Mouse (Mus musculus): ENCODE results near the gene Spag16. TPM values are rescaled to one million over a fixed set of nuclear protein-coding genes. Genes with fewer than 3 reads are reported as not detected.

Spag16 gene
- total RNA-seq, 1 experiment, result 0.31 TPM

DNA sequence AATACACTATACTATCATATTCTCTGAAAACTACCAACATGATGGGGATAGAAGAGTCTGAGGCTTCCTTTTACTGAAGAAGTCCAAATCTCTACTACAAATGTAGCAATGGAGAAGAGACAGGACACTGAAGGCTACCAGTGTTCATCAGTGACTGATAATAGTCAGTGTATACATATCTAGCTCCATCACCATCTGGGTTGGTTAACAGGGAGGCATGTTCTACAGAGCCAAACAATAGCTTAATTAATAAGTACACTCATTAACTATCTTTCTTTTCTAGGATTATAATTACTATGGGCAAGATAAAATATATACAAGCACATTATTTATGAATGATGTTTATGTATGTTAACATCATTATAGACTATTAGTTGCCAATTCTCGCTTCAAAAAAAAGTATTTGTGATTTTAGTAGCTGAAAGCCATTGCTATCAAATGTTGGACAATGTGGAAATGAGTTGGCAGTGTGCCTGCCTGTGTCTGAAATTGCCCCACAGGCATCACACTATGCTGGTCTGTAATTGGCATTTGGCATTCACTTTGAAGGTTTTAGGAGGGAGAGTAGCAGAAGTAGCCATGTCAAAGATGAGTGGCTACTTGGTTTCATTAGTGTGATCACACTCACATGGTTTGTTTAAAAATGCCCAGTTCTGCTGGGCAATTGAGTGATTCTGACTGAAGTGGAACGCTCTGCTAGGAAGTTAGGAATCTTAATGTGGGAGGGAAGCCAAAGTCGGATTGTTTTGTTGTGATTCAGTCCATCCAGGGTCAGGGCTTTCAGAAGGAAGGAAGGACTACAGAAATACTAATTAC, 338.8 kb downstream of the Spag16 start:
- DNase-seq (ENCODE audit: low read depth, low spot score), result no peak
- Histone ChIP-seq H3K9me3 (ENCODE audit: control insufficient read depth, insufficient read depth, low read depth, low read length) (no peaks in the 10 kb centered on the region), H3K36me3 (ENCODE audit: control insufficient read depth, insufficient read depth, low read length, poor library complexity, severe bottlenecking) (no peaks in the 10 kb centered on the region), H3K9ac (ENCODE audit: insufficient read depth, low read depth, low read length, poor library complexity, severe bottlenecking) (no peak overlapping the region), H3K4me1 (ENCODE audit: control insufficient read depth in 2 of 2, insufficient read depth in 2 of 2, low read length in 2 of 2, poor library complexity in 1 of 2) (no peaks in the 10 kb centered on the region), H3K27ac (ENCODE audit: insufficient read depth, low read depth, low read length, poor library complexity, severe bottlenecking) (no peak overlapping the region), H3K4me3 (ENCODE audit: insufficient read depth in 1 of 2, low read depth in 1 of 2, low read length in 2 of 2, poor library complexity in 1 of 2, severe bottlenecking in 1 of 2) (no peak overlapping the region)
- in situ Hi-C loops (cut with MboI; ENCODE audit: low sequenced_read_pairs in 2 of 2, unreplicated experiment in 2 of 2), result no loop called here
- no peak for TF ChIP-seq ZNF384 (IDR thresholded peaks at IDR 0.05; ENCODE audit: low read depth, low read length)
- TF ChIP-seq HCFC1 (IDR thresholded peaks at IDR 0.05; ENCODE audit: borderline replicate concordance, insufficient read depth, low read length), result no peak

DNA sequence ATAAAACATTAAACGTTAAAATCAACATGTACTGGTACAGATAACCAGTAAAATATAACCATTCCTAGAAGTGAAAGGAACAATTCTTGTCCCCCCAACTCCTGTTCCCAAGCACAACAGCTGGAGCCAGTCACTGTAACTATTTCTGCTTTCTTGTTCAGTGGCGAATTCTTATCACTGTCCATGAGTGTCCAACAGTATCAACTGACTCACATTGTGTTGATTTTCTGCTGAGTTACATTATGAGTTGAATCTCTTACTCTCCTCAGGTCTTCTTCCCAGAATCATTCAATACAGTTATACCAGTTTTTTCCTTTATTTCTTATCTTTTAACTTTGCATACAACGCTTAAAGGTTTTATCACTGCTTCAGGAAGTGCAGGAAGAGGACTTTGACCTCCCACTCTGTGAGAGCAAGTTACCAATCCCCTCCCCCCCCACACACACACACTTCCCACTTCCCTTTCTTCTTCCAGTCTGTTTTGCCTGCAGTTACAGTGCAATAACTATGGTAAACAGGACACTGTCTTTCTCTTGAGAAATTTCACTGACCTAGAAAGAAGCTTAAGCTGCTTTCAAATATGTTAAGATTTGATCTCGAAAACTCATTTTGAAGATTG, 353.5 kb downstream of the Spag16 start:
- Histone ChIP-seq H3K36me3 (ENCODE audit: control insufficient read depth, insufficient read depth, low read length, poor library complexity, severe bottlenecking) (no peaks in the 10 kb centered on the region), H3K9me3 (ENCODE audit: control insufficient read depth, insufficient read depth, low read depth, low read length) (no peaks in the 10 kb centered on the region), H3K4me1 (ENCODE audit: control insufficient read depth in 2 of 2, insufficient read depth in 2 of 2, low read length in 2 of 2, poor library complexity in 1 of 2) (no peaks in the 10 kb centered on the region), H3K9ac (ENCODE audit: insufficient read depth, low read depth, low read length, poor library complexity, severe bottlenecking) (no peak overlapping the region), H3K4me3 (ENCODE audit: insufficient read depth in 1 of 2, low read depth in 1 of 2, low read length in 2 of 2, poor library complexity in 1 of 2, severe bottlenecking in 1 of 2) (no peak overlapping the region), H3K27ac (ENCODE audit: insufficient read depth, low read depth, low read length, poor library complexity, severe bottlenecking) (no peak overlapping the region)
- no peak for DNase-seq (ENCODE audit: low read depth, low spot score)
- TF ChIP-seq CHD2 (IDR thresholded peaks at IDR 0.05; ENCODE audit: low read depth, low read length) (no peak), ZNF384 (IDR thresholded peaks at IDR 0.05; ENCODE audit: low read depth, low read length) (no peak), ZC3H11A (IDR thresholded peaks at IDR 0.05; ENCODE audit: borderline replicate concordance, low read depth, low read length) (no peak), HCFC1 (IDR thresholded peaks at IDR 0.05; ENCODE audit: borderline replicate concordance, insufficient read depth, low read length) (no peak)
- in situ Hi-C loops (cut with MboI; ENCODE audit: low sequenced_read_pairs in 2 of 2, unreplicated experiment in 2 of 2), result no loop called here

DNA sequence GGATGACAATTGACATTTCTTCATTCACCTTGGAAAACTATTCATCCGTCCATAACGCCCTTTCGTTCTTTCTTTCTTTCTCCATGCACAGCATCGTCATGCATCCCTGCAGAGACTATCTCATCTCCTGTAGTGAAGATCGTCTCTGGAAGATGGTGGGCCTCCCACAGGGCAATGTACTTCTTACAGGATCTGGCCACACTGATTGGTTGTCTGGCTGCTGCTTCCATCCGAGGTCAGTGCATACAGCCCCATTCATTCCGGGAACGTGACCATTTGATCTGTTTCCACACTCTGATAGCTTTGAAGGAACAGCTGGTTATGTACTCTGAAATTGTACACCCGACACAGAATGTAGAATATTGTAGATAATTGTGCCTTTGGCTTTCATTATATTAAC, 438.0 kb downstream of the Spag16 start:
- no peak overlapping the region for H3K4me3 ChIP-seq (ENCODE audit: insufficient read depth in 1 of 2, low read depth in 1 of 2, low read length in 2 of 2, poor library complexity in 1 of 2, severe bottlenecking in 1 of 2)
- no peak for DNase-seq (ENCODE audit: low read depth, low spot score)
- H3K27ac ChIP-seq (ENCODE audit: insufficient read depth, low read depth, low read length, poor library complexity, severe bottlenecking), result no peak overlapping the region
- no peaks in the 10 kb centered on the region for H3K36me3 ChIP-seq (ENCODE audit: control insufficient read depth, insufficient read depth, low read length, poor library complexity, severe bottlenecking)
- H3K4me1 ChIP-seq (ENCODE audit: control insufficient read depth in 2 of 2, insufficient read depth in 2 of 2, low read length in 2 of 2, poor library complexity in 1 of 2), result no peaks in the 10 kb centered on the region
- in situ Hi-C loops (cut with MboI; ENCODE audit: low sequenced_read_pairs in 2 of 2, unreplicated experiment in 2 of 2), result loop anchor here in 1 of 2 experiments (25.0 kb wide), 1 partner anchor 478 kb away; no protein-coding TSS in a partner anchor
- H3K9ac ChIP-seq (ENCODE audit: insufficient read depth, low read depth, low read length, poor library complexity, severe bottlenecking), result no peak overlapping the region
- TF ChIP-seq ZNF384 (IDR thresholded peaks at IDR 0.05; ENCODE audit: low read depth, low read length) (no peak), MAFK (IDR thresholded peaks at IDR 0.05; ENCODE audit: insufficient read depth, low read depth, low read length) (no peak), HCFC1 (IDR thresholded peaks at IDR 0.05; ENCODE audit: borderline replicate concordance, insufficient read depth, low read length) (no peak), ZC3H11A (IDR thresholded peaks at IDR 0.05; ENCODE audit: borderline replicate concordance, low read depth, low read length) (no peak), CHD2 (IDR thresholded peaks at IDR 0.05; ENCODE audit: low read depth, low read length) (no peak)
- no peaks in the 10 kb centered on the region for H3K9me3 ChIP-seq (ENCODE audit: control insufficient read depth, insufficient read depth, low read depth, low read length)

DNA sequence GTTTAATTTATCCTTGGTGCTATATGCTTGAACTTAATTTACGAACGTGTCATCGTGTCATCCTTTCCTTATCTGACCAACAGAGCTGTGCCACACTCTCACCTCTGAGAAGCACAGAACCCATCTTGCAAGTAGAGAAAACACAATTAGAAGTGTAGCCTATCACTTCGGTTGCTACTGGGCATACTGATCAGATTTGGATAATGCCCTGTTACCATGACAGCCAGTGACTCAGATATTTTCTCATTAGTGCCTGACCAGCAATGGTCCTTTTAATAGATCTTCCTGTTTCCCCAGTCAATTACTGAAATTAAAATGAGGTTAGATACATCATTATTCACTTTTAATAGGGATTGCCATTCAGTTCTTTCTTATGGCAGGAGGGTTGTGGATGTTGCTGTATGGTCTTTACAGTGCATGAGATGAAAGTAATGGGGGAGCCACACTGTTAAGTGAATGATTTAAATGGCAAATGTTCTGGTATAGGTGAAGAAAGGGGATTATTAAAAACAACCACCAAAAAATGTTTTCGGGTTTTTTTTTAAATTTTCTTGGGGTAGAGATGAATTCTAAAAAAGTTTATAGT, 439.2 kb downstream of the Spag16 start:
- TF ChIP-seq HCFC1 (IDR thresholded peaks at IDR 0.05; ENCODE audit: borderline replicate concordance, insufficient read depth, low read length), result no peak
- no peak for TF ChIP-seq CHD2 (IDR thresholded peaks at IDR 0.05; ENCODE audit: low read depth, low read length)
- no peak for TF ChIP-seq ZNF384 (IDR thresholded peaks at IDR 0.05; ENCODE audit: low read depth, low read length)
- TF ChIP-seq MAFK (IDR thresholded peaks at IDR 0.05; ENCODE audit: insufficient read depth, low read depth, low read length), result no peak
- no peak for TF ChIP-seq ZC3H11A (IDR thresholded peaks at IDR 0.05; ENCODE audit: borderline replicate concordance, low read depth, low read length)
- in situ Hi-C loops (cut with MboI; ENCODE audit: low sequenced_read_pairs in 2 of 2, unreplicated experiment in 2 of 2), result loop anchor here in 1 of 2 experiments (25.0 kb wide), 1 partner anchor 479 kb away; no protein-coding TSS in a partner anchor
- H3K36me3 ChIP-seq (ENCODE audit: control insufficient read depth, insufficient read depth, low read length, poor library complexity, severe bottlenecking), result no peaks in the 10 kb centered on the region
- no peaks in the 10 kb centered on the region for H3K4me1 ChIP-seq (ENCODE audit: control insufficient read depth in 2 of 2, insufficient read depth in 2 of 2, low read length in 2 of 2, poor library complexity in 1 of 2)
- DNase-seq (ENCODE audit: low read depth, low spot score), result no peak
- no peaks in the 10 kb centered on the region for H3K9me3 ChIP-seq (ENCODE audit: control insufficient read depth, insufficient read depth, low read depth, low read length)
- H3K9ac ChIP-seq (ENCODE audit: insufficient read depth, low read depth, low read length, poor library complexity, severe bottlenecking), result no peak overlapping the region
- no peak overlapping the region for H3K27ac ChIP-seq (ENCODE audit: insufficient read depth, low read depth, low read length, poor library complexity, severe bottlenecking)
- H3K4me3 ChIP-seq (ENCODE audit: insufficient read depth in 1 of 2, low read depth in 1 of 2, low read length in 2 of 2, poor library complexity in 1 of 2, severe bottlenecking in 1 of 2), result no peak overlapping the region

Measured in ES-E14 (cell line).